Mouse (Mus musculus): Measurements from ENCODE around the gene Fgfrl1.
A peak's percentile ranks its signal among the peaks of the same experiment; 100 is the strongest.

Gene Fgfrl1

DNA sequence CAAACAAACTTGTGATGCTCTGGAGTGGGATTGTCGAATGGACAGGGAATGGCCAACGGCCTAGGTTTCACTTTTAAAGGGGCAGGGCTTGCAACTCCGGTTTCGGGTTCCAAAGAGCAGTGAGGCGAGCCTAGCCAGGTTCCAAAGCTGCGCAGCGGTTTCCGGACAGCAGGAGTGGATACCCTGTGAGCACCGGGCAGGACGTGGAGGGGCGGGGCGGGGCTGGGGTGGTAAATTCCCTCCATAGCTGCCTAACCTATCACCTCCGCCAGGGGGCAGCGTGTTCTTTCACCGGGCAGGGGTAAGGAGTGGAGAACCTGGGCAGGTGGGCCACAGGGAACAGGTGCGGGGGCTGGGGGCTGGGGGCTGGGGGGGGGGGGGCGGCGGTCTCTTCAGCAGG lies at the start of gene Fgfrl1:
TSS of gene Fgfrl1 (plus strand) at position 112 of the 400 bp plus-strand sequence.
- no peak for DNase-seq (ENCODE audit: extremely low read depth, low read depth, low spot score)

DNA sequence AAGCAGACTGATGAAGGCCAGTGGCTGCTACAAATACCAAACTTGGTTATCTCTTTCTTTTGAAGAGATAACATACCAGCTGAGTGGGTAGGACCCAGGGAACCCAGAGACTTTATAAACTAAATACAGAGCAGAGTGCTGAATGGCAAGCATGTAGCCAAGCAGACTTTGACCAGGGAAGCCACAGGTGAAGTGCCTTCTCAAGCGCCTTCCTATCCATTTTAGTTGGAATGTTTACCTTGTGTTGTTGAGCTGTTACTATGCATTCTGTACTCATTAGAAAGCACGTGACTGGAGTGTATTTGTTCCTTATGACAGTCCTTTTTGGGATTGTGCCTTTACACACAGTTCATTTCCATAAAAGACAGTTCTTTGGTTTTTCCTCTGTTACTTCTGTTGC lies 48.5 kb upstream of the Fgfrl1 start:
- DNase-seq (ENCODE audit: extremely low read depth, low read depth, low spot score) = no peak

DNA sequence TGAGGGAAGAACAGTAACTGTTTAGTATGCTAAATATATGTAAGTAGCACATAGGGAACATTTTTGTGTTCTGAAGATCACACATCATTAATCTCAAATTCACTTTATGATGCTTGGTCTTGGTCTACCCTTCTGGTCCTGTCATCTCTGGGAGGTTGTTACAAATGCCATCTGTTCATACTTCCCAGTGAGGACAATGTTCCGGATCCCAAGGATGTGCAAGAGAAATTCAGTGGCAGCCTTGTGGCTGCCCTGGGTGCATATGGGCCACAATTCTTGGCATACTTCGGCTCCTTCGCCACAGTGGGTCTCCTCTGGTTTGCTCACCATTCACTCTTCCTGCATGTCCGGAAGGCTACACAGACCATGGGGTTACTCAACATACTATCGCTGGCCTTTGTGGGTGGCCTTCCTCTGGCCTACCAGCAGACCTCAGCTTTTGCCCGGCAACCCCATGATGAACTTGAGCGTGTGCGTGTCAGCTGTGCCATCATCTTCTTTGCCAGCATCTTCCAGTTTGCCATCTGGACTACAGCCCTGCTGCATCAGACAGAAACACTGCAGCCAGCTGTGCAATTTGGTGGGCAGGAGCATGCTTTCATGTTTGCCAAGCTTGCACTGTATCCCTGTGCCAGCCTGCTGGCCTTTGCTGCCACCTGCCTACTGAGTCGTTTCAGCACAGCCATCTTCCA lies 46.4 kb upstream of the Fgfrl1 start:
- DNase-seq (ENCODE audit: extremely low read depth, low read depth, low spot score) = no peak

DNA sequence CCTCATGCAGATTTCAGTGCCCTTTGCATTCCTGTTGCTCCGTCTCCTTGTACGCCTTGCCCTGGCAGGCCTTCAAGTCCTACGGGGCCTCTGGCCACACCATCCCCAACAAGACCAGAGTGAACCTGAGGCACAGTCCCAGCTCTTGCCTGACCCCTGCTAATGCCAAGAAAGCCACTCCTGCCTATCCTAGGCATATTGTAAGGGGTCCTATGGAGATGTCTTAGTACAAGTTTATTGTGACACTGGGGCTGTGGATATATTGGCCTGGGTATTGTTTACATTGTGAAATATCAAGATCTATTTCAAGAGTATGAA lies 45.9 kb upstream of the Fgfrl1 start:
- no peak for DNase-seq (ENCODE audit: extremely low read depth, low read depth, low spot score)

DNA sequence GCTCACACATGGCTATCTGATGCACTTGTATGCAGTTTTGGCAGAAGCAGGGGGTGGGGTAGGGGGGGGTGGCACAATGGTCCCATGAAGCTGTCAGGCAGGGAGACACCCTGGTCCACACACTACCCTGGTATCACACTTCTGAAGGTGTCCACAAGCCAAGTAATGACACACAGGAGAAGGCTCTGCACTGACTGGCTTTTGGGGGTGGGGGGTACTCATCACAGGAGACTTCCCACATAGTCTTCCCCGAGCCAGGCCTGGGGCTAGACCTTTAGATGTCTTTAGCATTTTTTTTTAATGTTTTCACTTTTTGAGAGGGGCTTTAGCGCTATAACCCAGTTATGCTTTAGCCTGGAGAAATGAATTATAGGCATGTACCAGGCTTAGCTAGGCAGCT lies 44.9 kb upstream of the Fgfrl1 start:
- DNase-seq (ENCODE audit: extremely low read depth, low read depth, low spot score) = no peak

DNA sequence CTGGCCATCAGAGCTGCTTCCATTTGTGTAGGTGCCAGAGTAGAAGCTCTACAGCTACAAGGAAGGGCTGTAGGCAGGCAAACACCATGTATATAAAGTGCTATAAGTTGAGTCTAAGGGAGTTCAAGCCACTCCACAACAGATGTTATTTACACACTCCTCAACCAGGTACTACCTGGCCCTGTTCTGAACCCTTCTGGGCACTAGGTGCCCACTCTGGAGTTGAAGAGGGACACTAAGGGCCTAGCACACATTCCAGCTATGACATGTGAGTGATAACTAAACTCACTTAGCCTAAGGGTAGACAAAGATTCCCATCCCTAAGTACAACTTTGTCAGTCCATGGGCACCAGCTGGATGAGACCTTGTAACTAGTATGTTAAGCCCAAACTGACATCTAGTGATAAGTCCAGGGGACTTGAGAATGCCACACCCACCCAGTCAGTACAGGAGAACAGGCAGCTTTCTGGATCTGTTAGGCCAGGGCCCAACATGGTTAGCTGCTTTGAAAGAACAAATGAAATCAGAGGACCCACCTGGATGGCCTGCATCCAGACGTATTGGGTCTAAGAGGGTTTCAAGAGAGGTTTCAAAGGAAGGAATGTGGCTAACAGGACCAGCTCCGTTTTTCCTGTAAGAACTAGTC lies 44.2 kb upstream of the Fgfrl1 start:
- no peak for DNase-seq (ENCODE audit: extremely low read depth, low read depth, low spot score)

DNA sequence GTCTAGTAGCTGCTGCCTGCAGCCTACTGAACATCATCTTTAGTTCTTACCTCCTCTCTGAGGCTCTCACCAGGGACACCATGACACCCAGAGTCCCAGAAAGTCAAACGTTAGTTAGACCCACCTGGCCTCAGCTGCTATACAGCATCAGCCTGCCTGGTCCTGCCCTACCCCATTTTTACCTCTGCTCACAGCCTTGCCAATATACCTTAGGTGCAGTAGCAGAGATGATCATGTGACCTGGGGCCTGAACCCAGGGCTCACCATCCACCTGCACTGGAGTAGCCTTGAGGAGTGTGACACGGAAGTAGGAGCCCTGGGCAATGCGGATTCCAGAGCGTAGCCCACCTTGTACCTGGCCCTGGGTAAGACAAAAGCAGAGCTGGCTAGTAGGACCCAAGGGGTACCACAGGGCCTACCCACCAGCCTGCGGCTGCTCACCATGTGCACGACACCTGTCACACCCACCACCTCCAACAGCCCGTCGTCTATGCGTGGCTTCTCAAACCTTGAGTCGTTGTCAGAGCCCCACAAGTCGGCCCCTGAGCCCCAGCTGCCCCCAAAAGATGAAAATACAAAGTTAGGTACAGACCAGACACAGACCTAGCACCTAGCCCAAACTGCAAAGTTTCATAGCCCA lies 43.1 kb upstream of the Fgfrl1 start:
- no peak for DNase-seq (ENCODE audit: extremely low read depth, low read depth, low spot score)

DNA sequence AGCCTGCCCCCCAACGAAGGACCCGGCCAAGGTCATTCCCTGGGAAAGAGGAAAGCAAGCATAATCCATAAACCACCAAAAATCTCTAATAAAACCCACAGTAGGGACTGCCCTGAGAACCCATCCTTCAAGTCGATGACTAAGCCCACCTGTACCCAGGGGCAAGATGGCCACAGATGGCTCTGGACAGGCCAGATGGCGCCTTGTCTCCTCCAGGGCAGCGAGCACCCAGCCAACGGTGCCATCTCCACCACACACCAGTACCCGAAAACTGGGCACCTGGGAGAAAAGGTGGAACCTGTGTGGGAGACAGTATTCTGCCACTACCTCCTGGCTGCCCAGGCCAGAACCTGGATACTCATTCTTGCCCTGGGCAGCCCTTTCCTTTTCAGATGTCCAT lies 41.8 kb upstream of the Fgfrl1 start:
- DNase-seq (ENCODE audit: extremely low read depth, low read depth, low spot score) = no peak

DNA sequence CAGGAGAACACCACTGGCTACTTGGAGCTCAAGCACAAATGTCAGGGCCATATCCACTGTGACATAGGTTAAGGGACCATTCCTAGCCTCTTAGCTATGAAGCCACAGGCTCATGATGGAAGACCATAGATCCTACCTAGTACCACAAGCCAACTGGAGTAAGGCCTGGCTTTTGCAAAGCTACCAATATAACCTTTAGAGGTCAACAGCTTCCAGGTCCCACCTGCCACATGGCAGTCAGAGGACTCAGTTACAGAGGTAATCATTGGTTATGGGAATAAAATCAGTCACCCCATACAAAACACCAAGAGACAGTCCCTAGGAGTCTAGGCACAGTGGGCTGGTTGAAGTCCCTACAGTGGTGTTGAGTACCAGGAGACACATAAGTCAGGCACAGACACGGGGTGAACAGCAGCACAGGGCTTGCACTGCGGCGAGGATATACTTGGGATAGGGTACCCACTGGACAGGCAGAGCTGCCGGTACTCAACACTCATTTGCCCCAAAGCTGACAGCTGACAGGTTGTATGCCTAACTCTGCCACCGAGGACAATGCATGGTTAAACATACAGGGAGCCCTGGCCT lies 41.0 kb upstream of the Fgfrl1 start:
- DNase-seq (ENCODE audit: extremely low read depth, low read depth, low spot score) = no peak

DNA sequence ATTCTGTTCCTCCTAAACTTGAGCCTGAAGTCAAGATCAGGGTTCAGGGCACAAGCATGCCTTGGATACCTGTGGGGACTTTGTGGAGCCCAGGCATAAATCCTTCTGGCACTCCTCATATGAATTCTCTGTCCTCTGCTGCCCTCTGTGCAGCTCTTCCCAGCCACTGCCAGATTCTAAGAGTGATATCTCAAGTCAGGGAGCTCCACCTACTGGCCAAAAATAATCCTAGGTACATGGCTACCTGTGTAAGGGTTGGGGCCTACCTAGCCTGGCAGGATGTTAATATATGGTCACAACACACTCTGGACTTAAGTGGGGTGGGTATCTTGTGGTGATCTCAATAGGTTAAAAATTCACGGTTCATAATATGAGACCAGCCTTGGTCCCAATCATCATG lies 40.4 kb upstream of the Fgfrl1 start:
- peak; percentile 23 for DNase-seq (ENCODE audit: extremely low read depth, low read depth, low spot score)

DNA sequence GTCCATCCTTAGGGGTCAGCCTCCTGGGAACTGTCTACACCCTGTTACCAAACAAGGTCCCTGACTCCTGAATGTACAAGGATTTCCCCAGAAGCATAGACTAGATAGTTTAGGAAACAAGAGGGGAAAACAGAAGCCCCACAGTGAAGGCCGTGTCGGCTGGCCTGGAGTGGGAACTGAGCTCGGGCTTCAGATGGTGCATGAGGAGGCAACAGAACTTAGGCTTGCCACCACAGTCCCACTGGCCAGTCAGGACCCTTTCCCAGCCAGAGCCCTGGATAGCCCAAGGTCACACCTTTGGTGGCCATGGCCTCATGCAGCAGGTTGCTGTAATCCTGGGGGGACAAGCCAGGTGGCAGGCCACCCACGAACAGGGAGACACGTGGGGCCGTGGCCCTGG lies 38.8 kb upstream of the Fgfrl1 start:
- no peak for DNase-seq (ENCODE audit: extremely low read depth, low read depth, low spot score)

DNA sequence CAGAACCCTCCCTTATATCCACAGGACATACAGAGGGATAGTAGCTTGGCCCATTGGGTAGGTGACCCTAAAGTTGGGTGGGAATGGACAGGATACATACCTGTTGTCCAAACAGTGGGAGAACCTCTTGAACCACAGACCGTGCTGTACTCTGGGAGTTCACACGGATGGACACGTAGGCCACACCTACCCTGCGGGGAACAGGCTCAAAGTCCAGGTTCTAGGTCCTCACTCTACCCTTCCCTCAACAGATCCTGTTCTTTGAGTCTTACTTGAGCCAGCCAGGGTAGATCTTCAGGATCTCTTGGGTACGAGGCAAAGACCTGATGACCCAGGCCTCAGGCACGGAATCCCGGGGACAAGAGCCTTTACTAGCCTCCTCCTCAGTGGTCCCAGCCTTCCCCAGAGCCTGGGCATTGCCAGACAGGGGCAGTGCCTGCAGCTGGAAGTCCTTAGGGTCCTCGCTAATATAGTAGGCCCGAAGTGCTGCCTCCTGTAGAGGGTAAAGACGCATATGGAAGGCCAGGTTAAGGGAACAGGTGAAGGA lies 37.7 kb upstream of the Fgfrl1 start:
- DNase-seq (ENCODE audit: extremely low read depth, low read depth, low spot score) = no peak

DNA sequence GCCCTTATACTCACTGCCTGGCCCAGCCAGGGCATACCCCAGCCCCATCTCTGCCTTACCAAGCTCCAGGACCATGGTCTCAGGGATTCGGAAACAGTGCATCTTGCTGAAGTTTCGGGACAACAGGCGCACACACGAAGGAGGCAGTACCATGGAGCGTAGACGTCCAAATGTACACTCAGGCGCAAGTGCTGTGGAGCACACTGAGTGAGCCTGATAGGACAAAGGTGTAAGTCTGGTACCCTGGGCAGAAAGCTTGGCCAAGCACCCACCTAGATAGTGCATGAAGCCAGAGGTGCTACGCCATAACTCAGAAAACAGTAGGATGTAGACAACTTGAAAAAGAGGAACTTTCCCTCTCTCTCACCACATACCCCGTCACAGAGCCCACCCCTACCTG lies 36.8 kb upstream of the Fgfrl1 start:
- no peak for DNase-seq (ENCODE audit: extremely low read depth, low read depth, low spot score)

DNA sequence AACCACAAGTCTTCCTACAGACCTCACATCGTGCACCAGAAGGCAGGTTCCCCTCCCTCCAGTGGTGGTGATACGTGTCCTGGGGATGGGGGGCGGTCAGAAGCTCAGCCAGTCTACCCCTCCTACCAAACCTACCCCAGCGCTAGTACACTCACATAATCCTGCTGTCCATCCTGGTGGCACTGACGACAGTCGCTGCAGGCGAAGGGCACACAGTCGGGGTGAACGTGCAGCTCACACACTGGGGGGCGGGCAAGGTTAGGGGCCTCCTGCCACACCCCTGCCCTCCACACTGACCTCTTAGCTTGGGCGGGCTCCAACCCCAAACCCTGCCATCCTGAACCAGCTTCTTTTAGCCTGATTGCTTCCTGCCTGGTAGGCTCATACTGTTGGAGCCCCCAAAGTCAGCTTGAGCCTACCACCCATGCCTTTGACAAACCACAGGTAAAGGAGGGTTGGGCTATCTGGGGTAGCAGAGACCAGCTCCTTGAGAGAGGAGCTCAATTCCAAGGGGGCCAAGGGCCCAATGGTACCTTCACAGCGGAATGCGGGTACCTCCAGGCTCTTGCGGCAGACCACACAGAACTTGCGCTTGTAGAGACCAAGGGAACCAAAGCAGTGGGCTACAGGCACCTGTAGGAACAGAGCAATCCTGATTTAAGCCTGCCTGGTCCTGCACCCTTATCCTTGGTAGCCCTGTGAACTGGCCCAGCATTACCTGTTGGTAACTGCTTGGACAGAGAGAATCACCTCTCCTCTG lies 36.1 kb upstream of the Fgfrl1 start:
- no peak for DNase-seq (ENCODE audit: extremely low read depth, low read depth, low spot score)

DNA sequence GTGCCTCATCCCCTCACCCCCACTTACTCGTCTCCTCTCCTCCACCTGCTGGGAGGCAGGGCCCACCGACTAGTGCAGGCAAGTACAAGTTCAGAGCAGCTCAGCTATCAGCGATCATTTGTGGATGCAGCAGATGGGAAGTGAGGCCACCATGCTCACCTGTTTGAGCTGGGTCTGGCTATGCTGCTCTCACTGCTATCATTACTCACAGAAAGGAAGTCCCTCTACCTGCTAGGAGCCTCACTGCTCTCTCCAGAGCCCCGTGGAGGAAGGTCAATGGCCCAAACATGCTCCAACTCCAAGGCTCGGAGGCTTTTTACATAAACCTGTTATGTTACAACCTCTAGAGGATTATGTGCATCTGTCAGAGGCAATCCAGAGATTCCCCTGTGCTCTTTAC lies 34.8 kb upstream of the Fgfrl1 start:
- no peak for DNase-seq (ENCODE audit: extremely low read depth, low read depth, low spot score)

DNA sequence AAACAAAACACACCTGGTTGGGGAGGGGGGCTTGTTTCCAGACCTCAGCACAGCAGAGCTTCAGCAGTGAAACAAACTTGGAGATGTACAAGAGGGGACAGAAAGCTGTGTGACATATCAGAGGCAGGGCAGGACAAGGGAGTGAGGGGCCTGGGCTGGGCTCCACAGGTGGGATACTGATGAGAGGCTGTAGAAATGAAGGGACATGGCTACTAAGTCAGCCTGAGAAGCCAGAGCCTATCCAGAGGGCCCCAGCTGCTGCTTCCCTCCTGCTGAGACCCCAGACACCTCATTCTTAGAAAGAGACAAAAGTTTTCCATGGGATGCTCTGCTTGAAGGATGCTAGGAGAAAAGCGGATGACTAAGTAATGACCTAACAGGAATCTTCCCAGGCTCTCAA lies 33.6 kb upstream of the Fgfrl1 start:
- no peak for DNase-seq (ENCODE audit: extremely low read depth, low read depth, low spot score)

DNA sequence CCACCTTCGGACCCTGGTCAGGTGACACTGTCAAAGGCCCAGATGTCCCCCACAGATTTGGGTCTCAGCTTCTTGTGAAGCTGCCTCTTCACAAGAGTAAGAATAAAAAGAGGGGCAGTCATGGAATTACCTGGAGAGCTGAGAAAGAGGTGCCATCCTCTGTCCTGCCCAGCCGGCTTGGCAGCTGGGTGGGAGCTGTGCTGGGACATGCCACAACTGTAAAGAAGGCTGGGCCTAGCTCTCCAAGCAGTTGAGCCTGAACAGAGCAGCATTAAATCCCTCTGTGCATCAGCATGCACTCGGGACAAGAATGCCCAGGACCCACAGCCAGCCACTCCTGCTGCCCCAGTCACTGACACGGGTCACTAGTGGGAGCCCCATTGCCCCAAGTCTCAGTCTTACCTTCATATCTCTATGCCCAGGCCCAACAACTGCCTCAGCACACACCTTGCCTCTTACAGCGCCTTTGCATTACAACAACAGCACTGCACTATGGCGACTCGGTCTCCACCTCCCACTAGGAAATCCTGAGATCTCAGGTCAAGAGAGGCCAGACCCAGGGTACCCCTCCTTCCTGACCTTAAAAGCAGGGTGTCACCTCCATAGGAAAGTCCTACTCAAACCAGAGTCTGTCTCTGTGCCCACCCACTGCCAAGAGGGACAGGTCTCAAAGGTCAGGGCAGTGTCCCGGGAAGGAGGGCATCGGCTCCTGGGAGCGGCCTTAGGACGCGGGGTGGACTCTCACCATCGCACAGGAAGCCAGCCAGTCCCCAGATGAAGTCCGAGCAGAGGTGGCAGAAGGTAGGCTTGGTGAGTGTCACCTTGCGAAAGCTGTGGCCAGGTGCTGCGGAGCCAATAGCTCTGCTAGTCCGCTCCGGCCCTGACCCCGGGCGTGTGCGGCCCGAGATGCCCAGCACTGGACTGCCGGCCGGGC lies 32.2 kb upstream of the Fgfrl1 start, which contains the start of gene Idua:
TSS of gene Idua (plus strand) at position 634 of the 934 bp plus-strand sequence.
- no peak for DNase-seq (ENCODE audit: extremely low read depth, low read depth, low spot score)

DNA sequence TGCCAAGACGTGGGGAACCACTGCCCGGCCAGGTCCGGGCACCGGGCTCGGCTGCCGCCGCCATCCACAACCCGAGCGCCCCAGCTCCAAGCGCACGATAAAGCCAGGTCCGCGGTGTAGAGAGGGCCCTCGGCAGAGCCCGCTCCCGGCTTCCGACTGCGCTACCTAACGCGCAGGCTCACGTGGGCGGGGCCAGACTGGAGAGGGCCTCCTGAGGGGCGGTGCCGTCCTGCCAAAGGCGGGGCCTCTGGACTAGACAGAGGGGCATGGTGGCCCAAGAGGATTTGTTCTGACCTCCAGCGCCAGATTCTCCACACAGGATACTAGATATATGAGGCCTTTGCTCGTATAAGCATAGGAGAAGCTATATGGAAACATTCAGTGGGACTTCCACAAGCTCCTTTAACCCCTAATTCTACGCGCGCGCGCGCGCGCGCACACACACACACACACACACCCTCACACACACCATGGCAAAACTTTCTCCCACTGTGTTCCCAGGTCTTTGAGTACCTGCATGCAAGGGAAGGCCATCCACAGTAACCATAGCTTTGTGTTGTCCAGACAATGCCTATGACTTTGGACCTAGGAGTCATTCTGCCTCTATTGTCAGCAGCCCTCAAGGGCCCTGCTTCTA lies 31.4 kb upstream of the Fgfrl1 start:
- DNase-seq (ENCODE audit: extremely low read depth, low read depth, low spot score) = no peak

DNA sequence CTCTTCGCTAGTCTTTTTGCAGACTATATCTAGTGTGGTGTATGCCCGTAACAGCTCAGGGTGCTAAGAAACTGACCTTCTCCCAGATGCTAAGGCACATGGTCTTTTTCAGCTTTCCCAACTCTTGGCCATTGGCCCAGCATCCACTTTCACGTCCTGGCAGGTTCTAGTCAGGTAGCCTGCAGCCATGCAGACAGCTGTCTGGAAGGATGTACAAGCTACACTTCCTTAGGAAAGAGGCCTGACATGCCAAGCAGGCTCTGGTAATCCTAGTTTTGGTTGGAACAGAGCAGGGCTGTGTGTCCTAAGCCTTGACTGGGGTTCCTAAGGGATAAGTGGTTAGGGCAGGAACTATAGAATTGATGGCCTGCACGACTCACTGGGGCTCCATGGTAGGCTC lies 29.4 kb upstream of the Fgfrl1 start:
- peak; percentile 79 for DNase-seq (ENCODE audit: extremely low read depth, low read depth, low spot score)

DNA sequence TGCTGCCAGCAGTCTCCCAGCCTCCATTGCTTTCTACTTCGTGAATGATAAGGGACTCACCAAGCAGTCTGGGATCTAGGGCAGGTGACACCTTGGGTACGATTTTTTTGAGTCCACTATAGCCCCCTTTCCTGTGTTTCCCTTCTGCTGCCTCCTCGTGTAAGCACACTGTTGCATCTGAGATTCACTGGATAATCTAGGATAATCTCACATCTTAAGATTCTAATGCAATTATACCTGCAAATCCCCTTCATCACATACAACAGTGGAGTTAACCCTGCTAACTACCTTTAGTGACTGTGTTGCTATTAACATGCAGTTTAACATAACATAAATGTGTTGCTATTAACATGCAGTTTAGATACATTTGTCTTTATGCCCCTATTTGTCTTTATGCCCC lies 27.1 kb upstream of the Fgfrl1 start:
- no peak for DNase-seq (ENCODE audit: extremely low read depth, low read depth, low spot score)

All from fat pad, adult 2 months (tissue).